Mouse (Mus musculus) lung, embryonic 15.5 days (tissue): Measurements from ENCODE around the gene Serpina11. TPM values are rescaled to one million over a fixed set of nuclear protein-coding genes. Genes with fewer than 3 reads are reported as not detected.

Source experiments
- ATAC-seq: fragments of 200-750 bp; cut with Nextera tagmentation; 2 replicates; pipeline ENCODE4 v1.8.0; 2017; ENCODE audit warnings: moderate number of reproducible peaks, borderline replicate concordance; ENCODE audit not compliant: low FRiP score, low TSS enrichment; ENCODE audit errors: extremely low read depth
- H3K27ac ChIP-seq: fragments of 300-500 bp; sonication (generic); 2 replicates; pipeline ENCODE4 v1.5.1; 2015; ENCODE audit warnings: moderate library complexity, mild to moderate bottlenecking, inconsistent platforms
- H3K27me3 ChIP-seq: fragments of 300-500 bp; sonication (generic); 2 replicates; pipeline ENCODE4 v1.6.1; 2015; ENCODE audit warnings: inconsistent platforms
- H3K36me3 ChIP-seq: fragments of 300-500 bp; sonication (generic); 2 replicates; pipeline ENCODE4 v1.6.1; 2015; ENCODE audit warnings: inconsistent platforms
- H3K4me1 ChIP-seq: fragments of 300-500 bp; sonication (generic); 2 replicates; pipeline ENCODE4 v1.6.1; 2015; ENCODE audit warnings: inconsistent platforms
- H3K4me2 ChIP-seq: fragments of 300-500 bp; sonication (generic); 2 replicates; pipeline ENCODE4 v1.6.1; 2015; ENCODE audit warnings: inconsistent platforms, mild to moderate bottlenecking, moderate library complexity
- H3K4me3 ChIP-seq: fragments of 300-500 bp; sonication (generic); 2 replicates; pipeline ENCODE4 v1.5.1; 2015; ENCODE audit warnings: mild to moderate bottlenecking, inconsistent platforms
- H3K9ac ChIP-seq: fragments of 300-500 bp; sonication (generic); 2 replicates; pipeline ENCODE4 v1.6.1; 2015; ENCODE audit warnings: inconsistent platforms
- H3K9me3 ChIP-seq: fragments of 300-500 bp; sonication (generic); 2 replicates; pipeline ENCODE4 v1.6.1; 2016; ENCODE audit warnings: inconsistent platforms
- WGBS: fragments of 180-500 bp; shearing (Covaris S2); methylation state at CpG from one replicate; pipeline ENCODE4 v1.1.7; 2015; 5-methylcytosine and 5-hydroxymethylcytosine counted together
- polyA plus RNA-seq: library from polyadenylated mRNA; unstranded; fragments of >200 nt; fragmentation: Nextera tagmentation; extraction: Ambion mirVana; gene quantifications from 2 replicates; pipeline ENCODE4 v1.2.1, GENCODE M21; 2015

The Serpina11 gene
- polyA plus RNA-seq, 1 experiment from 2014 or later, result not detected

DNA sequence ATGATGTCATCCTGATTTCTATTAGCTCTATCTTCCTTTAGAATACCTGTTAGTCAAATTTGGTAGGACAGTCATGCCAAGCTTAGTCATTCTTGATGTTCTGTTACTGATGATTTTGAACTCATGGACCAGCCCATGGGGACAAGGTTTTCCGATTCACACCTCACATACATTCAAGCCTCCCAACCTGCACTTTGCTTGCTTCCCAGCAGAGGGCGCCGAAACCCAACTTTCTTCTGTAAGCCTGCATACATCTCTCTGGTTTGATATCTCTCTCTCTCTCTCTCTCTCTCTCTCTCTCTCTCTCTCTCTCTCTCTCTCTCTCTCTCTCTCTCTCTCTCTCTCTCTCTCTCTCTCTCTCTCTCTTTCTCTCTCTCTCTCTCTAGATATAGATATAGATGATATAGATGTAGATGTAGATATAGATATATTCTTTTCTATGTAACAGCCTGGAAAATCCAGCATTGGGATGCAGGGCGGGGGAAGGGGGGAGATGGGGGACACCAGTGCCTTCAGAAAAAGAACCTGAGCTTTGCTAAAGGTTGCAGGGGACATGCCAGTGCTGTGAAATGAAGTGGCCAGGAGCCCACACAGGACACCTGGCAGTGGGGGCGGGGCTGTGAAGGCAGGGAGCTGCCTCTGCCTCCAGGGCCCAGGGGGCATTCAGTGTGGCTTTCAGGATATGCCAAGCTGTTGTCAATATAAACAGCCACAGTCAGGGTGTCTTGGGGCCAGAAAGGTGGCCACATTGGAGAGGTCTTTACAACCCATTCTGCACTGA, 5.7 kb upstream of the Serpina11 start:
- Histone ChIP-seq H3K4me2 (no peak overlapping the region), H3K4me3 (no peak overlapping the region), H3K4me1 (no peaks in the 10 kb centered on the region), H3K9ac (no peak overlapping the region), H3K27ac (no peak overlapping the region), H3K36me3 (no peaks in the 10 kb centered on the region), H3K27me3 (no peaks in the 10 kb centered on the region), H3K9me3 (no peaks in the 10 kb centered on the region)
- ATAC-seq, result 0 out of 2 replicates have a peak, but pooled peaks have one; percentile 24
- 41% methylated on average over 5 of the region's 5 CpGs for WGBS

- no peak for ATAC-seq
- H3K4me2 ChIP-seq, result no peak overlapping the region
- H3K4me3 ChIP-seq, result no peak overlapping the region
- no peak overlapping the region for H3K27ac ChIP-seq
- no peaks in the 10 kb centered on the region for H3K9me3 ChIP-seq
- 44% methylated on average over 7 of the region's 7 CpGs for WGBS
- H3K9ac ChIP-seq, result no peak overlapping the region
- no peaks in the 10 kb centered on the region for H3K4me1 ChIP-seq
- H3K36me3 ChIP-seq, result no peaks in the 10 kb centered on the region
- no peaks in the 10 kb centered on the region for H3K27me3 ChIP-seq
These were observed 3.2 kb upstream of the Serpina11 start for GRCm38 (mm10) chr12:103992945-103993344.

- no peaks in the 10 kb centered on the region for H3K27me3 ChIP-seq
- H3K4me1 ChIP-seq, result no peaks in the 10 kb centered on the region
- WGBS, result 43% methylated on average over 2 of the region's 2 CpGs
- H3K27ac ChIP-seq, result no peak overlapping the region
- H3K9ac ChIP-seq, result no peak overlapping the region
- H3K4me3 ChIP-seq, result no peak overlapping the region
- H3K9me3 ChIP-seq, result no peaks in the 10 kb centered on the region
- no peak overlapping the region for H3K4me2 ChIP-seq
- ATAC-seq, result no peak
- no peaks in the 10 kb centered on the region for H3K36me3 ChIP-seq
These were observed 316 bp downstream of the Serpina11 start for GRCm38 (mm10) chr12:103989514-103989767.

GRCm38 (mm10) chr12:103988754-103989513, 823 bp downstream of the Serpina11 start:
- Histone ChIP-seq H3K36me3 (no peaks in the 10 kb centered on the region), H3K9ac (no peak overlapping the region), H3K4me1 (no peaks in the 10 kb centered on the region), H3K9me3 (no peaks in the 10 kb centered on the region), H3K4me2 (no peak overlapping the region), H3K4me3 (no peak overlapping the region), H3K27ac (no peak overlapping the region), H3K27me3 (no peaks in the 10 kb centered on the region)
- no peak for ATAC-seq
- 26% methylated on average over 14 of the region's 14 CpGs for WGBS

DNA sequence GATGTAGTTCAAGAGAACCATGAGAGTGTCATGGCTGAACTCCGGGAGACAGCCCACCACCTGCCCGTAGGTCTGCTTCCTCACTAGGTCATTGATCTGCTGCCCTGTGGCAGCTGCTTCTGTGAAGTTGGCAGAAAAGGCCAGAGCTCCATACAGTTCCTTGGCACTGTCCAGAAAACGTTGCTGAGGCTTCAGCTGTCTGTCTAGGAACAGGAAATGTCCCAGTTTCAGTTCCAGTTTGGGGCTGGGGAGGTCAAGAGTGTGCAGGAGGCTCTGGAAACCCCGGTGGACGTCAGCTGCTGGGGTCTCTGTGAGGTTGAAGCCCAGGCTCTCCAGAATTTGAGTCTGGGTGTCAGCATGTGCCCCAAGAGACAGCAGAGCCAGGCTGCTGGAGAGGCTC, 3.9 kb downstream of the Serpina11 start:
- H3K9ac ChIP-seq, result no peak overlapping the region
- H3K4me3 ChIP-seq, result no peak overlapping the region
- no peak overlapping the region for H3K4me2 ChIP-seq
- no peaks in the 10 kb centered on the region for H3K9me3 ChIP-seq
- H3K36me3 ChIP-seq, result no peaks in the 10 kb centered on the region
- H3K27me3 ChIP-seq, result no peaks in the 10 kb centered on the region
- H3K4me1 ChIP-seq, result no peaks in the 10 kb centered on the region
- H3K27ac ChIP-seq, result no peak overlapping the region
- no peak for ATAC-seq
- WGBS, result 45% methylated on average over 5 of the region's 5 CpGs

- 46% methylated on average over 4 of the region's 4 CpGs for WGBS
- no peak overlapping the region for H3K4me2 ChIP-seq
These were observed 4.8 kb downstream of the Serpina11 start for GRCm38 (mm10) chr12:103984935-103985334.

DNA sequence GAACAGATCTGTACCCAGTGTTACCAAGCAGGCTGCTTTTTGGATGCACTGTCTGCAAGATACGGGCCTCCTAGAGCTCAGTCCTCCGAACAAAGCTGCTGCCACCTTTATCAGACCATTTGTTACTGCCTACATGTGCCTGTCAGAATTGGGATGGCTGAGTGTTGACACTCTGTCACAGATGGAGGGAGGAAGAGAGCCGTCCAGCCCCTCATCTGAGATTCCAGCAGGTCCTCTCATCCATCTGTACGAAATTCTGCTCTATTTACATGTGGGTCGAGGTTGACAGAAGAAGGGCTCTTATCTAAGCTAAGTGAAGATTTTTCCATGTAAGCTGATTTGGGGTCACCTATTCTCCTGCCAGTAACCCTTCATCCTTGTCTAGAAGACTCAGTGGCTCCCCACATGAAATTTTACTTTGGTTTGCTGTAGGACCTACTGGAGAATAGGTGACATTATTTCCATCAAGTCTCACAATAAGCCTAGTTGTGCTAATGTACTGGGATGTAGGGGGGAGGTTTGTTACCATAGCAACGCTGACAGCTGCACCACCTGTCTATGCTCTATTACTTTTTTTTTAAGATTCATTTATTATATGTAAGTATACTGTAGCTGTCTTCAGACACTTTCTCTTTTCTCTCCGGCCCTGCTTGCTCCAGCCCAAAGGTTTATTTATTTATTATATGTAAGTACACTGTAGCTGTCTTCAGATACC, 8.0 kb downstream of the Serpina11 start:
- H3K9ac ChIP-seq, result no peak overlapping the region
- 29% methylated on average over 7 of the region's 7 CpGs for WGBS
- H3K4me3 ChIP-seq, result no peak overlapping the region
- no peak for ATAC-seq
- H3K27ac ChIP-seq, result no peak overlapping the region
- H3K9me3 ChIP-seq, result no peaks in the 10 kb centered on the region
- no peaks in the 10 kb centered on the region for H3K27me3 ChIP-seq
- H3K4me1 ChIP-seq, result no peaks in the 10 kb centered on the region
- H3K4me2 ChIP-seq, result no peak overlapping the region
- H3K36me3 ChIP-seq, result no peaks in the 10 kb centered on the region

More at GRCm38 (mm10) chr12:103984935-103985334, 4.8 kb downstream of the Serpina11 start:
- Histone ChIP-seq H3K27me3 (no peaks in the 10 kb centered on the region), H3K36me3 (no peaks in the 10 kb centered on the region), H3K4me1 (no peaks in the 10 kb centered on the region), H3K4me3 (no peak overlapping the region), H3K27ac (no peak overlapping the region), H3K9ac (no peak overlapping the region), H3K9me3 (no peaks in the 10 kb centered on the region)
- ATAC-seq, result no peak

- ATAC-seq, result no peak
These were observed 11.5 kb downstream of the Serpina11 start for GRCm38 (mm10) chr12:103978294-103978693.

GRCm38 (mm10) chr12:103977846-103978245, 11.9 kb downstream of the Serpina11 start:
- Histone ChIP-seq H3K4me2 (no peak overlapping the region), H3K27ac (no peak overlapping the region), H3K36me3 (no peaks in the 10 kb centered on the region), H3K4me3 (no peak overlapping the region), H3K27me3 (no peaks in the 10 kb centered on the region), H3K4me1 (no peaks in the 10 kb centered on the region), H3K9me3 (no peaks in the 10 kb centered on the region), H3K9ac (no peak overlapping the region)
- 39% methylated on average over 5 of the region's 5 CpGs for WGBS
- ATAC-seq, result no peak

More at GRCm38 (mm10) chr12:103978294-103978693, 11.5 kb downstream of the Serpina11 start:
- no peak overlapping the region for H3K27ac ChIP-seq
- H3K4me1 ChIP-seq, result no peaks in the 10 kb centered on the region
- H3K9ac ChIP-seq, result no peak overlapping the region
- no peaks in the 10 kb centered on the region for H3K36me3 ChIP-seq
- no peaks in the 10 kb centered on the region for H3K9me3 ChIP-seq
- H3K4me2 ChIP-seq, result no peak overlapping the region
- H3K4me3 ChIP-seq, result no peak overlapping the region
- 61% methylated on average over 10 of the region's 10 CpGs for WGBS
- no peaks in the 10 kb centered on the region for H3K27me3 ChIP-seq

- no peaks in the 10 kb centered on the region for H3K27me3 ChIP-seq
- 47% methylated on average over 3 of the region's 3 CpGs for WGBS
- no peak overlapping the region for H3K4me3 ChIP-seq
- H3K36me3 ChIP-seq, result no peaks in the 10 kb centered on the region
- no peak overlapping the region for H3K9ac ChIP-seq
- ATAC-seq, result no peak
- H3K4me1 ChIP-seq, result no peaks in the 10 kb centered on the region
- no peak overlapping the region for H3K27ac ChIP-seq
- no peaks in the 10 kb centered on the region for H3K9me3 ChIP-seq
- H3K4me2 ChIP-seq, result no peak overlapping the region
These were observed 12.7 kb downstream of the Serpina11 start for GRCm38 (mm10) chr12:103977060-103977459.

DNA sequence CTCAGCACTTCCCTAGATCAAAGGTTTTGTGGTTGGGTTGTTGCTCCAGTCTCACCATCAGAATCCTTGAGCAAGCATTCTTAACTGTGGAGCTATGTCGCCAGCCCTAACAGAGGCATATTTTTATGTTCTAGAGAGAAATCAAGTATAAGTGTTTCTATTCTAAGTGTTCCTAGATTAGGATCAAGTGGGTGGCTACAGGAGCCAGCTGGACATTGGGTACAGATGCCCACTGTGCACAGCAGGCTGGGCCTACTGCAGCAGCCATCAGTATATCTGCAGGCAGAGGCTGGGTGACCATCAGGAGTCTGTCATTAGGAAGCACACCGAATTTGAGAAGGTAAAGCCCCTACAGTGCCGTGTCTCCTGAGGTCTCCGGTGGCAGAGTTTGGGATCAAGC, 18.7 kb downstream of the Serpina11 start:
- Histone ChIP-seq H3K9ac (no peak overlapping the region), H3K27me3 (no peaks in the 10 kb centered on the region), H3K36me3 (no peaks in the 10 kb centered on the region), H3K4me1 (no peaks in the 10 kb centered on the region), H3K4me3 (no peak overlapping the region), H3K9me3 (no peaks in the 10 kb centered on the region), H3K4me2 (no peak overlapping the region), H3K27ac (no peak overlapping the region)
- no peak for ATAC-seq
- WGBS, result 81% methylated on average over 4 of the region's 4 CpGs

DNA sequence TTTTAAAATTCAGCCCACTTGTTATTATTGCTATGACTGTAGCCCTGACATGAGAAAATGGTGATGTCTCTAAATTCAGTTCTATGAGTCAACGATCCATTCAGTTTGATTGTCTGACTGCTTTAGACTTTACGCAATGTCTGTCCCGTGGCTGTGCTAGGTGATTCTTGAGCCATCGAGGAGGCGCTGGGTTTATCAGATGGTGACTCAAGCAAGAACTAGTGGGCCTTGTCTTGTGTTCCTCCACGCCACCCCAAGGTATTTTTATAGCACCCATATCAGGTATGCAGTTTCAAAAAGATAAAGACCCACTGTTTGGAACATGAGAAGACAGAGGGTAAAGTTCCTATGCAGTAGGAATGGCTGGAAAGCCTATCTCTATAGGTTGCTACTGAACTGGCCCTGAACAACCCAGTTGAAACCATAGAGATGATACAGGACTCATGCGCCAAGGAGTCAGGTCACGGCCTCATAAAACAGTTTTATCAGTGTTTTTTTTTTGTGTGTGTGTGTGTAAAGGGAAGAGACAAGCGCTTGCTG, 20.1 kb downstream of the Serpina11 start:
- Histone ChIP-seq H3K4me2 (no peak overlapping the region), H3K36me3 (no peaks in the 10 kb centered on the region), H3K9me3 (no peaks in the 10 kb centered on the region), H3K4me3 (no peak overlapping the region), H3K27ac (no peak overlapping the region), H3K9ac (no peak overlapping the region), H3K27me3 (no peaks in the 10 kb centered on the region), H3K4me1 (no peaks in the 10 kb centered on the region)
- 80% methylated on average over 9 of the region's 9 CpGs for WGBS
- no peak for ATAC-seq
